ENCODE assay signal across 30 mouse cellular contexts in genomic region chr1:88248658-88249057, GRCm38 (mm10). TPM values are rescaled to one million over a fixed set of nuclear protein-coding genes. Genes with fewer than 3 reads are reported as not detected.
DNase-seq lines count a peak whose midpoint lies in the region; ATAC-seq lines count a peak whose summit lies in the region.
"Had no signal": no experiment of that assay in that cellular context is flagged by ENCODE, and none has a peak within 500 bp of the region (broad histone marks: within the 10 kb centered on the region; RNA-seq: fewer than 3 reads in every experiment).

No protein-coding gene starts in this region.

- peak; percentile 38 for DNase-seq in kidney, postnatal 10 days
- DNase-seq in kidney, postnatal 36 days, result no peak
- peak; percentile 82 for DNase-seq in testis, postnatal 10 days (ENCODE audit: low spot score)
- DNase-seq in testis, postnatal 14 days (ENCODE audit: low spot score), result no peak
- no peak for DNase-seq in adrenal gland, postnatal 14 days
- no peak for DNase-seq in heart, postnatal 4 days
- DNase-seq: adrenal gland, adult 2 months; B cell, adult 2 months; cerebellum, adult 8-10 months; cerebellum, postnatal 36 days; embryo, embryonic 11 days; gastrocnemius, postnatal 25 days; heart, adult 18-20 months; kidney, adult 11 months; kidney, postnatal 25 days; liver; lung, embryonic 14.5 days; retina, postnatal 1 day; right cerebral cortex, postnatal 25 days; thymus, adult 18-20 months; thymus, postnatal 25 days had no signal

- peak; percentile 20 for ATAC-seq in megakaryocyte, adult 5-6 weeks (ENCODE audit: poor library complexity, severe bottlenecking)
- ATAC-seq: activated CD4-positive, CD25-positive, alpha-beta regulatory T cell, adult 4 months; forebrain, embryonic 13.5 days; inflammation-experienced regulatory T-cells, adult 6 months; midbrain, embryonic 15.5 days had no signal

RNA-seq across cellular contexts. Expression of gene Mroh2a, which starts 21.9 kb away (rescaled TPM):
- 0.47 and 1.2 TPM in 2 replicates for total RNA-seq in megakaryocyte, adult 5-6 weeks (2015)
- 0.28 and 0.37 TPM in 2 replicates for total RNA-seq in megakaryocyte, adult 5-6 weeks (2017)
- total RNA-seq in adrenal gland, postnatal 14 days (2021), result 0.04 and 0.26 TPM in 2 replicates
- total RNA-seq in heart, postnatal 4 days (2021), result under 1 TPM in 1 of 2 experiments, not detected in 1; 0.02 TPM
- total RNA-seq: gastrocnemius, postnatal 25 days; heart, adult 18-20 months had no signal

RNA-seq across cellular contexts. Expression of gene Hjurp, which starts 28.8 kb away (rescaled TPM):
- 99.8 and 112 TPM in 2 replicates for total RNA-seq in megakaryocyte, adult 5-6 weeks (2015)
- total RNA-seq in megakaryocyte, adult 5-6 weeks (2017), result 174 and 189 TPM in 2 replicates
- 57.7 and 64.9 TPM in 2 replicates for total RNA-seq in adrenal gland, postnatal 14 days (2021)
- total RNA-seq in heart, postnatal 4 days (2021), result 100 to 1,000 TPM in 1 of 2 experiments, 10 to 100 TPM in 1; 97.1 to 100 TPM

RNA-seq across cellular contexts. Expression of gene Trpm8, which starts 28.8 kb away (rescaled TPM):
- not detected in 2 replicates for total RNA-seq in megakaryocyte, adult 5-6 weeks (2015)
- not detected in 2 replicates for total RNA-seq in megakaryocyte, adult 5-6 weeks (2017)
- not detected in 2 replicates for total RNA-seq in adrenal gland, postnatal 14 days (2021)
- total RNA-seq in heart, postnatal 4 days (2021), result not detected
- total RNA-seq: adrenal gland, adult 2 months; gastrocnemius, postnatal 25 days; heart, adult 18-20 months; megakaryocyte-erythroid progenitor cell, adult 5-6 weeks had no signal

RNA-seq across cellular contexts. Expression of gene Ugt1a1, which starts 36.9 kb away (rescaled TPM):
- 0.29 and 1.1 TPM in 2 replicates for total RNA-seq in megakaryocyte, adult 5-6 weeks (2015)
- total RNA-seq in megakaryocyte, adult 5-6 weeks (2017), result 0.37 TPM in 1 of 2 replicates, not detected in the other
- total RNA-seq in adrenal gland, postnatal 14 days (2021), result 11.5 and 47.2 TPM in 2 replicates
- not detected for total RNA-seq in heart, postnatal 4 days (2021)
- total RNA-seq: layer of hippocampus, adult 2 months; layer of hippocampus, postnatal 14 days; left cerebral cortex, postnatal 25 days; megakaryocyte-erythroid progenitor cell, adult 5-6 weeks had no signal

RNA-seq across cellular contexts. Expression of gene Dnajb3, which starts 43.1 kb away (rescaled TPM):
- total RNA-seq in megakaryocyte, adult 5-6 weeks (2015), result 0.66 TPM in 1 of 2 replicates, not detected in the other
- not detected in 2 replicates for total RNA-seq in megakaryocyte, adult 5-6 weeks (2017)
- total RNA-seq in adrenal gland, postnatal 14 days (2021), result 2.6 and 2.8 TPM in 2 replicates
- total RNA-seq in heart, postnatal 4 days (2021), result 1 to 10 TPM; 1.6 to 1.8 TPM

Comparison
In these comparisons a context has a peak if more than half of its experiments do, and no peak if none do; other contexts are left out.
1. DNase-seq: peak in kidney, postnatal 10 days (single experiment) and testis, postnatal 10 days (single experiment); none in kidney, postnatal 36 days (0 of 2), testis, postnatal 14 days (single experiment), adrenal gland, postnatal 14 days (single experiment) and heart, postnatal 4 days (single experiment).